Mouse (Mus musculus) bone marrow, adult 2 months (tissue): ENCODE data around the gene Mcfd2. TPM values are rescaled to one million over a fixed set of nuclear protein-coding genes. Genes with fewer than 3 reads are reported as not detected.

Experiments used
- H3K27ac ChIP-seq: fragments of 200-500 bp; 2 replicates; pipeline ENCODE4 v1.5.1; 2012; ENCODE audit warnings: low read depth, mild to moderate bottlenecking, control low read depth, inconsistent platforms, low read length; ENCODE audit not compliant: control insufficient read depth, poor library complexity, insufficient read depth
- H3K4me1 ChIP-seq: fragments of 200-500 bp; 2 replicates; pipeline ENCODE4 v1.6.1; 2011; ENCODE audit warnings: low read length; ENCODE audit not compliant: control insufficient read depth, insufficient read depth
- H3K4me3 ChIP-seq: fragments of 200-500 bp; replicated peaks from 2 replicates; pipeline ENCODE3; 2011; ENCODE audit warnings: mild to moderate bottlenecking, low read depth, low read length, control low read depth; ENCODE audit not compliant: control insufficient read depth
- CTCF ChIP-seq: fragments of 200-500 bp; IDR thresholded peaks from 2 replicates; pipeline ENCODE4 v1.5.1; 2011; ENCODE audit warnings: low read length, control low read depth; ENCODE audit not compliant: control insufficient read depth, insufficient read depth
- POLR2A ChIP-seq: fragments of 200-500 bp; IDR thresholded peaks from 2 replicates; pipeline ENCODE4 v1.6.1; 2011; ENCODE audit warnings: low read depth, mild to moderate bottlenecking, control low read depth, low read length, borderline replicate concordance; ENCODE audit not compliant: control insufficient read depth
- WGBS: fragments of 180-500 bp; shearing (Covaris S2); methylation state at CpG from one replicate; pipeline ENCODE4 v1.1.7; 2018; 5-methylcytosine and 5-hydroxymethylcytosine counted together
- polyA plus RNA-seq: library from polyadenylated mRNA; stranded (reverse); fragments of >200 nt; gene quantifications from 2 replicates; pipeline ENCODE4 v1.2.4, GENCODE M21; 2011; ENCODE audit warnings: low replicate concordance; ENCODE audit not compliant: missing spikeins, insufficient read depth, insufficient read length

Gene Mcfd2
- polyA plus RNA-seq, 1 experiment = 15.7 TPM

- Histone ChIP-seq H3K27ac (no peak overlapping the region), H3K4me1 (no peaks in the 10 kb centered on the region), H3K4me3 (no peak overlapping the region)
- 80% methylated on average over 18 of the region's 18 CpGs for WGBS
- no peak for TF ChIP-seq CTCF
- TF ChIP-seq POLR2A = no peak
These were observed 28.7 kb downstream of the Mcfd2 start for GRCm38 (mm10) chr17:87236725-87237650.

DNA sequence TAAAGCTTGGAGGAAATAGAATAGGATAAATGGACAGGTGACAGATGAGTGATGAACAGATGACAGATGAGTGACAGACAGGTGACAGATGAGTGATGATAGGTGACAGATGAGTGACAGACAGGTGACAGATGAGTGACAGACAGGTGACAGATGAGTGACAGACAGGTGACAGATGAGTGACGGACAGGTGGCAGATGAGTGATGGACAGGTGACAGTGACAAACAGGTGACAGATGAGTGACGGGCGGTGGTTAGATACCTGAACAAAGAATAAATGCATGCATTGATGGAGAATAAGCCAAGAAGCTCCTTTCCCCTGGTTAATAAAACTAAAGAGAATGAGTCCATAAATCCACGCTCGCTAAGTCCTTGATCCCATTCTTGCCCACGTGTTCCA, 30.7 kb downstream of the Mcfd2 start:
- TF ChIP-seq CTCF = no peak
- no peak for TF ChIP-seq POLR2A
- WGBS = 85% methylated on average over 6 of the region's 6 CpGs
- Histone ChIP-seq H3K4me1 (no peaks in the 10 kb centered on the region), H3K27ac (no peak overlapping the region), H3K4me3 (no peak overlapping the region)

DNA sequence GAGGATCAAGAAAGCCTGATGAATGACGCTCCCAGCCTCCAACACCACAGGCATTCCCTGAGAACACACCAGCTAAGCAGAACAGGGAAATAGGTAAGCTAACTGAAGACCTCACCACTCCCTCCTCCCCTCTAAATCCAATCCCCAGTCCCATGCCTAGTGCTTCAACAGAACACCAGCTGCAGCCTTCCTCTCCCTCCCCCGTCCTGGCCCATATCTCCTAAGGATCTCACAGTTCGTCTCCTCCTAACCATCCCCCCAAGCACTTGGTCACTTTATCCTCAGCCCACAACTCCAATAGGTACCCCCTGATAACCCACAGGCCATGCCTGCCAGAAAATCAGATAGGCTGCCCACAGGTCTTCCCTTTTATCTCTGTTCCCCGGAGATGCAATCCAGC, 37.9 kb downstream of the Mcfd2 start:
- no peak for TF ChIP-seq POLR2A
- TF ChIP-seq CTCF = no peak
- Histone ChIP-seq H3K4me3 (no peak overlapping the region), H3K27ac (no peak overlapping the region), H3K4me1 (no peaks in the 10 kb centered on the region)
- WGBS = 53% methylated on average over 4 of the region's 4 CpGs

DNA sequence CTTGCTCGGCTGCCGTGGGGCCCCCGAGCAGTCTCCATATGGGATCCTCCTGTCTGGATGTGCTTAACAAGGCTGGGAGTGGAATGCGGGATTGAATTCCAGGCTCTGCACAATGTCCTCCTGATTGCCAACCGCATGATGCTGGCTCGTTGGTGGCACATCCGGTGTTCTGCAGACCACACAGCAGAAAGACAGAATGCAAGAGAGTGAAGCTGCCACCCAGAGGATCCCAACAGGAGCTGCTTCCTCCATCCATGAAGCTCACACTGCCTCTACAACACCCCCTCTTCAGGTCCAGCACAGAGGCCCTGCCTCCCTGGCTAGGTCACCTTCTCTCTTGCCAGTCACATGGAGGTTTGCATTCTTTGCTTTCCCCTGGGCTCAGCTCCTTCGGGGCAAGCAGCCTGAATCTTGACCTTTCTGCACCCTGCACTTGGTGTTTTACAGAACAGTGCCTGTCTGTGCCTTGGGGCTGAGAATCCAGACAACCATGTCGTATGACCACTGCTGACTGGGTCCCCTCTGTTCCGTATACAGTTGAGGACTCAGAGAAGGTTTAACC, 39.6 kb downstream of the Mcfd2 start:
- H3K4me3 ChIP-seq = no peak overlapping the region
- H3K27ac ChIP-seq = no peak overlapping the region
- no peak for TF ChIP-seq POLR2A
- TF ChIP-seq CTCF = no peak
- no peaks in the 10 kb centered on the region for H3K4me1 ChIP-seq
- 74% methylated on average over 10 of the region's 10 CpGs for WGBS

GRCm38 (mm10) chr17:87225384-87225783, 40.4 kb downstream of the Mcfd2 start:
- no peak for TF ChIP-seq CTCF
- TF ChIP-seq POLR2A = no peak
- Histone ChIP-seq H3K4me3 (no peak overlapping the region), H3K27ac (no peak overlapping the region), H3K4me1 (no peaks in the 10 kb centered on the region)
- WGBS = 86% methylated on average over 9 of the region's 9 CpGs

- no peak overlapping the region for H3K27ac ChIP-seq
- TF ChIP-seq CTCF = no peak
- no peak for TF ChIP-seq POLR2A
- no peak overlapping the region for H3K4me3 ChIP-seq
- WGBS = 65% methylated on average over 2 of the region's 2 CpGs
- no peaks in the 10 kb centered on the region for H3K4me1 ChIP-seq
These were observed 41.3 kb downstream of the Mcfd2 start for GRCm38 (mm10) chr17:87224461-87224860.

GRCm38 (mm10) chr17:87219456-87219855, 46.3 kb downstream of the Mcfd2 start:
- TF ChIP-seq CTCF (no peak), POLR2A (no peak)
- H3K4me3 ChIP-seq = no peak overlapping the region
- no peak overlapping the region for H3K27ac ChIP-seq
- WGBS = 82% methylated on average over 9 of the region's 9 CpGs
- no peaks in the 10 kb centered on the region for H3K4me1 ChIP-seq

- TF ChIP-seq CTCF (no peak), POLR2A (no peak)
- no peak overlapping the region for H3K4me3 ChIP-seq
- no peaks in the 10 kb centered on the region; the same call in 1 of the 2 replicates for H3K4me1 ChIP-seq
- no peak overlapping the region for H3K27ac ChIP-seq
- 87% methylated on average over 7 of the region's 7 CpGs for WGBS
These were observed 51.2 kb downstream of the Mcfd2 start for GRCm38 (mm10) chr17:87214523-87214922.
